Mouse (Mus musculus): Measurements from ENCODE around the gene Sult1d1. TPM values are rescaled to one million over a fixed set of nuclear protein-coding genes. Genes with fewer than 3 reads are reported as not detected.

Gene Sult1d1
- polyA plus RNA-seq, 1 experiment: not detected

- Histone ChIP-seq H3K27ac (ENCODE audit: insufficient read depth, low read depth, low read length) (no peak overlapping the region), H3K4me1 (ENCODE audit: control insufficient read depth, insufficient read depth, low read length) (no peaks in the 10 kb centered on the region), H3K4me3 (ENCODE audit: insufficient read depth, low read depth, low read length) (no peak overlapping the region)
- TF ChIP-seq CTCF (IDR thresholded peaks at IDR 0.05; ENCODE audit: insufficient read depth, low read depth, low read length) (no peak), POLR2A (IDR thresholded peaks at IDR 0.05; ENCODE audit: insufficient read depth, low read depth, low read length) (no peak)
- WGBS: 28% methylated on average over 4 of the region's 4 CpGs
Measured at GRCm38 (mm10) chr5:87505776-87506458, 62.9 kb downstream of the Sult1d1 start.

Other genes with a start within 250 kb of the Sult1d1 start
- not detected in 2 replicates for gene Ugt2a3, start 231.8 kb downstream of the Sult1d1 start, polyA plus RNA-seq (2012; ENCODE audit: insufficient read depth, insufficient read length, low replicate concordance, missing spikeins)
- not detected in 2 replicates for gene Ugt2b38, start 144.8 kb downstream of the Sult1d1 start, polyA plus RNA-seq (2012; ENCODE audit: insufficient read depth, insufficient read length, low replicate concordance, missing spikeins)
- not detected in 2 replicates for gene Ugt2a2, start 86.8 kb downstream of the Sult1d1 start, polyA plus RNA-seq (2012; ENCODE audit: insufficient read depth, insufficient read length, low replicate concordance, missing spikeins)
- not detected in 2 replicates for gene Gm43638, start 82.2 kb downstream of the Sult1d1 start, polyA plus RNA-seq (2012; ENCODE audit: insufficient read depth, insufficient read length, low replicate concordance, missing spikeins)
- not detected in 2 replicates for gene Ugt2a1, start 78.2 kb downstream of the Sult1d1 start, polyA plus RNA-seq (2012; ENCODE audit: insufficient read depth, insufficient read length, low replicate concordance, missing spikeins)
- not detected in 2 replicates for gene Sult1b1, start 30.8 kb downstream of the Sult1d1 start, polyA plus RNA-seq (2012; ENCODE audit: insufficient read depth, insufficient read length, low replicate concordance, missing spikeins)
- gene Sult1e1, start 22.6 kb upstream of the Sult1d1 start, polyA plus RNA-seq (2012; ENCODE audit: insufficient read depth, insufficient read length, low replicate concordance, missing spikeins): not detected in 2 replicates
- gene Csn1s1, start 97.2 kb upstream of the Sult1d1 start, polyA plus RNA-seq (2012; ENCODE audit: insufficient read depth, insufficient read length, low replicate concordance, missing spikeins): not detected in 2 replicates
- gene Csn2, start 130.6 kb upstream of the Sult1d1 start, polyA plus RNA-seq (2012; ENCODE audit: insufficient read depth, insufficient read length, low replicate concordance, missing spikeins): not detected in 2 replicates
- not detected in 2 replicates for gene Csn1s2a, start 205.5 kb upstream of the Sult1d1 start, polyA plus RNA-seq (2012; ENCODE audit: insufficient read depth, insufficient read length, low replicate concordance, missing spikeins)
- gene Csn1s2b, start 239.1 kb upstream of the Sult1d1 start, polyA plus RNA-seq (2012; ENCODE audit: insufficient read depth, insufficient read length, low replicate concordance, missing spikeins): not detected in 2 replicates

Data from olfactory bulb, adult 2 months (tissue).